In the genomic region with DNA sequence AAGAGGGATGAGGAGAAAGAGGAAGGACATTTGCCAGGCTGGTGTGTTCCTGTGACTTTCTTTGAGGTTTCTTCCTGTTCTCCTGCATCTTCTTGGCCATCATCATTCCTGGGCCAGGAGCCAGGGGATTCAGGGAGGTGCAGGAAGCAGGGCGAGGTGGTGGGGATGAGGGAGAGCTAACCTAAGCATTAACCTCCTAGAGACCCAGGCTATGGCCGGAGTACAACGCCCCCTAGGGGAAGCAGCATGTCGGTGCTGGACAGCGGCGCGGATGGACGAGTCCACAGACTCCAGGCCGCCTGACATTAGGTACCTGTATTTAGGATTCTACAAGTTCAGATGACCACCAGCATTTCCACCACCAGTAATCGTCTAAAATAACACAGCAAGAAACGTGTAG, we compare ENCODE assay signal across 19 mouse cellular contexts. TPM values are rescaled to one million over a fixed set of nuclear protein-coding genes. Genes with fewer than 3 reads are reported as not detected.
A peak's percentile ranks its signal among the peaks of the same experiment; 100 is the strongest.
DNase-seq lines count a peak whose midpoint lies in the region; ATAC-seq and TF ChIP-seq lines count a peak whose summit lies in the region.
"Had no signal": no experiment of that assay in that cellular context is flagged by ENCODE, and none has a peak within 500 bp of the region (broad histone marks: within the 10 kb centered on the region; RNA-seq: fewer than 3 reads in every experiment).

No protein-coding gene starts in this region.

- TF ChIP-seq CTCF in testis, adult 2 months (IDR thresholded peaks at IDR 0.05; ENCODE audit: control insufficient read depth, insufficient read depth, insufficient replicate concordance, low read depth, low read length), result peak; percentile 72; the same call in 1 of the 2 replicates

- no peaks in the 10 kb centered on the region for H3K36me3 ChIP-seq in testis, adult 2 months (ENCODE audit: control insufficient read depth, insufficient read depth, low read length)
- H3K36me3 ChIP-seq: lung, embryonic 15.5 days had no signal

- no peak for ATAC-seq in megakaryocyte, adult 5-6 weeks (ENCODE audit: poor library complexity, severe bottlenecking)
- ATAC-seq: midbrain, embryonic 13.5 days had no signal

- no peaks in the 10 kb centered on the region for H3K27me3 ChIP-seq in testis, adult 2 months (ENCODE audit: control insufficient read depth, insufficient read depth, low read length)
- H3K27me3 ChIP-seq: embryonic facial prominence, embryonic 12.5 days; lung, embryonic 15.5 days; midbrain, embryonic 13.5 days had no signal

- H3K4me1 ChIP-seq in testis, adult 2 months (ENCODE audit: control insufficient read depth, insufficient read depth, low read length), result peaks cover 6% of the 10 kb centered on the region

- TF ChIP-seq POLR2A in testis, adult 2 months (IDR thresholded peaks at IDR 0.05; ENCODE audit: control insufficient read depth, low read depth, low read length), result no peak

- no peak overlapping the region for H3K4me3 ChIP-seq in testis, adult 2 months (ENCODE audit: control insufficient read depth, low read depth, low read length)
- H3K4me3 ChIP-seq: embryonic facial prominence, embryonic 12.5 days; lung, embryonic 15.5 days; midbrain, embryonic 13.5 days had no signal

- no peak overlapping the region for H3K27ac ChIP-seq in testis, adult 2 months (ENCODE audit: control insufficient read depth, insufficient read depth, low read depth, low read length)
- H3K27ac ChIP-seq: embryonic facial prominence, embryonic 12.5 days; lung, embryonic 15.5 days; midbrain, embryonic 13.5 days had no signal

- peak; percentile 45 to 47 for DNase-seq in cerebellum, postnatal 10 days
- DNase-seq in cerebellum, adult 9-11 months, result no peak
- peak; percentile 41 for DNase-seq in kidney, postnatal 10 days
- no peak for DNase-seq in kidney, adult 8-10 months
- no peak for DNase-seq in testis, postnatal 14 days (ENCODE audit: low spot score)
- no peak for DNase-seq in frontal cortex, postnatal 25 days (ENCODE audit: low spot score in 2 of 2)
- DNase-seq: B cell, adult 2 months; heart, adult 18-20 months; heart, postnatal 10 days; kidney, postnatal 14 days; right cerebral cortex, postnatal 4 days; thymus, postnatal 36 days had no signal

RNA-seq across cellular contexts. Expression of a gene that starts 6.1 kb away (rescaled TPM):
- 3.4 and 5.8 TPM in 2 replicates for polyA plus RNA-seq in testis, adult 2 months (2012; rRNA removed)
- total RNA-seq in megakaryocyte, adult 5-6 weeks (2015), result 0.16 TPM in 1 of 2 replicates, not detected in the other
- total RNA-seq in megakaryocyte, adult 5-6 weeks (2017), result 0.04 and 1.5 TPM in 2 replicates

RNA-seq across cellular contexts. Expression of a gene that starts 53.4 kb away (rescaled TPM):
- 6.7 and 7.9 TPM in 2 replicates for polyA plus RNA-seq in testis, adult 2 months (2012; rRNA removed)
- total RNA-seq in megakaryocyte, adult 5-6 weeks (2015), result not detected in 2 replicates
- not detected in 2 replicates for total RNA-seq in megakaryocyte, adult 5-6 weeks (2017)
- total RNA-seq: heart, adult 18-20 months; heart, postnatal 10 days had no signal
- polyA plus RNA-seq: embryonic facial prominence, embryonic 12.5 days; limb, embryonic 11.5 days; lung, embryonic 15.5 days; midbrain, embryonic 13.5 days; stomach, embryonic 14.5 days had no signal

Comparison
In these comparisons a context has a peak if more than half of its experiments do, and no peak if none do; other contexts are left out.
1. DNase-seq: peak in cerebellum, postnatal 10 days (2 of 2) and kidney, postnatal 10 days (single experiment); none in cerebellum, adult 9-11 months (single experiment), kidney, adult 8-10 months (0 of 2), testis, postnatal 14 days (single experiment) and frontal cortex, postnatal 25 days (0 of 2).